Mouse (Mus musculus) spleen, adult 2 months (tissue): Measurements from ENCODE around the gene Tbx15. TPM values are rescaled to one million over a fixed set of nuclear protein-coding genes. Genes with fewer than 3 reads are reported as not detected.
"Not testable (repeated sequence)": the region's sequence is repeated elsewhere in the genome, so short reads cannot be mapped to it uniquely, and the experiment has no call there.

Source experiments
- DNase-seq, 2 experiments: peaks; one replicate each; pipeline versions ENCODE4 v3.0.0 to v3.0.0-alpha.2; 2012 to 2021; ENCODE audit warnings: low spot score in 2 of 2, low read depth in 1 of 2
- H3K27ac ChIP-seq: fragments of 200-500 bp; 2 replicates; pipeline ENCODE4 v1.5.1; 2012; ENCODE audit warnings: low read length, inconsistent platforms; ENCODE audit not compliant: insufficient read depth
- H3K27me3 ChIP-seq: fragments of 200-500 bp; 2 replicates; pipeline ENCODE4 v1.6.1; 2012; ENCODE audit warnings: mild to moderate bottlenecking, moderate library complexity, low read length, inconsistent platforms; ENCODE audit not compliant: control insufficient read depth, insufficient read depth
- H3K36me3 ChIP-seq: fragments of 200-500 bp; 2 replicates; pipeline ENCODE4 v1.6.1; 2012; ENCODE audit warnings: mild to moderate bottlenecking, low read length, inconsistent platforms; ENCODE audit not compliant: control insufficient read depth, insufficient read depth
- H3K4me1 ChIP-seq: fragments of 200-500 bp; 2 replicates; pipeline ENCODE4 v1.6.1; 2011; ENCODE audit warnings: inconsistent platforms; ENCODE audit not compliant: control insufficient read depth, insufficient read depth, insufficient read length
- H3K4me3 ChIP-seq: fragments of 200-500 bp; 2 replicates; pipeline ENCODE4 v1.5.1; 2011; ENCODE audit warnings: mild to moderate bottlenecking, inconsistent platforms; ENCODE audit not compliant: insufficient read depth, insufficient read length; ENCODE audit errors: extremely low read depth
- CTCF ChIP-seq: fragments of 200-500 bp; IDR thresholded peaks from 2 replicates; pipeline ENCODE4 v1.5.1; 2011; ENCODE audit warnings: mild to moderate bottlenecking, inconsistent platforms; ENCODE audit not compliant: insufficient read depth, insufficient read length, insufficient replicate concordance; ENCODE audit errors: extremely low read depth
- POLR2A ChIP-seq: fragments of 200-500 bp; IDR thresholded peaks from 2 replicates; pipeline ENCODE4 v1.6.1; 2011; ENCODE audit warnings: low read depth, low read length, inconsistent platforms
- WGBS: fragments of 180-500 bp; shearing (Covaris S2); methylation state at CpG from one replicate; pipeline ENCODE4 v1.1.7; 2018; 5-methylcytosine and 5-hydroxymethylcytosine counted together
- polyA plus RNA-seq: library from polyadenylated mRNA; depleted of rRNA; stranded (reverse); fragments of >200 nt; gene quantifications from 2 replicates; pipeline ENCODE4 v1.2.3, GENCODE M21; 2012

Gene Tbx15
- polyA plus RNA-seq, 1 experiment, result not detected

DNA sequence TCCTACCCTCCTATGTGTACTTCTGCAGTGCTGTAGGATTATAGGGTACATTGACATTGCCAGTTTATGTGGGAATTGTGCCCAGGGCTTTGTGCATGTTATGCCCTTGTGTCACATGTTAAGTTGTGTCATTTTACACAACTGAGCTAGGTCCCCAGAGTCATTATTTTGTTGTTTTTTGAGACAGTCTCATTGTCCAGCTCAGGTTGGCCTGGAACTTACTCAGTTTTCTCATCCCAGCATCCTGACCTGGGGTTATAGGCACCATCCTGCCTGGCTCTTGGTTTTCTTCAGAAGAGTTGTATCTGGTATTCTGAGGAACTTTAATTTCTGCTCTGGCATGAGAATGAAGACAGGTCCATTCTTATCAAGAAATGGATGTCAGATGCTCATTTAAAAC, 51.2 kb downstream of the Tbx15 start:
- no peak for DNase-seq
- H3K4me1 ChIP-seq, result no peaks in the 10 kb centered on the region
- no peaks in the 10 kb centered on the region for H3K36me3 ChIP-seq
- no peak overlapping the region for H3K4me3 ChIP-seq
- no peaks in the 10 kb centered on the region for H3K27me3 ChIP-seq
- H3K27ac ChIP-seq, result no peak overlapping the region
- TF ChIP-seq POLR2A (no peak), CTCF (no peak)

- no peaks in the 10 kb centered on the region for H3K27me3 ChIP-seq
- no peak overlapping the region for H3K27ac ChIP-seq
- TF ChIP-seq POLR2A, result no peak
- TF ChIP-seq CTCF, result no peak
- 87% methylated on average over 3 of the region's 3 CpGs for WGBS
- no peak for DNase-seq
- H3K4me1 ChIP-seq, result no peaks in the 10 kb centered on the region
- H3K4me3 ChIP-seq, result no peak overlapping the region
- no peaks in the 10 kb centered on the region for H3K36me3 ChIP-seq
Measured at GRCm38 (mm10) chr3:99292531-99292931, 52.4 kb downstream of the Tbx15 start.

- whole genome bisulfite sequencing, result 65% methylated on average over 1 of the region's 1 CpGs
Measured at GRCm38 (mm10) chr3:99294209-99294608, 54.0 kb downstream of the Tbx15 start.

GRCm38 (mm10) chr3:99295301-99295700, 55.1 kb downstream of the Tbx15 start:
- Histone ChIP-seq H3K4me3 (no peak overlapping the region), H3K4me1 (no peaks in the 10 kb centered on the region), H3K36me3 (no peaks in the 10 kb centered on the region), H3K27ac (no peak overlapping the region), H3K27me3 (no peaks in the 10 kb centered on the region)
- DNase-seq, result no peak
- no peak for TF ChIP-seq POLR2A
- WGBS, result 87% methylated on average over 2 of the region's 2 CpGs

More at GRCm38 (mm10) chr3:99294209-99294608, 54.0 kb downstream of the Tbx15 start:
- H3K27ac ChIP-seq, H3K4me3 ChIP-seq, H3K27me3 ChIP-seq, H3K36me3 ChIP-seq, DNase-seq, H3K4me1 ChIP-seq: not testable (repeated sequence)

DNA sequence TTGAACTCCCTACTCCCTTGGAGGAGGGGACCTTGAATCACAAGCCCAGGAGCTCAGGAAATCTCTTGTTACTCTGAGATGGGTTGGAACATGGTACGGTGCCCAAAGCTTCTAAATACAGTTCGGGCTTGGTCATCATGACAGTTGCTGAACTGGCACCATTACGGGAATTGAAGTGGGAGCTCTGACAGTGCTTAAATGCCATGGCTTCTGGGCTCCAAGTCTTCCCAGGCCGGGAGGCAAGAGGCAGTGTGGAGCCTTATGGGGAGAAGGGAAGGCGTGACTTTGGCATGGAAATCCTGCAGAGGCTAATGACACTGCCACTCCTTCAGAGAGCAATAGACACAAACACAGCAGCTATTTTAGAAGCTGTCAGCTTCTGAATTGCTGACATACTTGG, 56.0 kb downstream of the Tbx15 start:
- Histone ChIP-seq H3K27ac (no peak overlapping the region), H3K4me1 (no peaks in the 10 kb centered on the region), H3K27me3 (no peaks in the 10 kb centered on the region), H3K4me3 (no peak overlapping the region), H3K36me3 (no peaks in the 10 kb centered on the region)
- WGBS, result 81% methylated on average over 5 of the region's 5 CpGs
- TF ChIP-seq POLR2A, result no peak
- no peak for TF ChIP-seq CTCF
- DNase-seq, result no peak

DNA sequence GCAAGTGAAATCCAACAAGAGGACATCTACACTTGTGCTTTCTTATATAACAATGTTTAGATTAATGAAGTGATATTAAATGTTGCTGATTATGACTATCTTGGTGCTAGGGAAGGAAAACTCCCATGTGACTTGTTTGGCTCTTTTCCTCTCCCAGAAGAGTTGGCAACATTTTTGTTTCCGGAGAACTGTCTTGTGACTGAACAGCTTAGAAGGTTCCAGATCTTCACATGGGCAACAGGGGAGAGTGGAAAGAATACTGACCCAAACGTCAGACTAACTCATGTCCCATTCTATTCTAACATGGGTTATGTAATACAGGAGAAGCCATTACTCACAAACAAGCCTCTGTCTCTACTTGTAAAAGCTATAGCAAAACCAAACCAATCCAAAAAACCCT, 60.7 kb downstream of the Tbx15 start:
- no peak for DNase-seq
- WGBS, result 84% methylated on average over 2 of the region's 2 CpGs
- no peak overlapping the region for H3K27ac ChIP-seq
- no peaks in the 10 kb centered on the region for H3K27me3 ChIP-seq
- H3K4me3 ChIP-seq, result no peak overlapping the region
- no peaks in the 10 kb centered on the region for H3K4me1 ChIP-seq
- TF ChIP-seq POLR2A (no peak), CTCF (no peak)
- H3K36me3 ChIP-seq, result no peaks in the 10 kb centered on the region

GRCm38 (mm10) chr3:99310877-99311276, 70.7 kb downstream of the Tbx15 start:
- Histone ChIP-seq H3K4me3 (no peak overlapping the region), H3K27me3 (no peaks in the 10 kb centered on the region), H3K4me1 (no peaks in the 10 kb centered on the region), H3K27ac (no peak overlapping the region), H3K36me3 (no peaks in the 10 kb centered on the region)
- TF ChIP-seq POLR2A (no peak), CTCF (no peak)
- DNase-seq, result no peak
- 46% methylated on average over 2 of the region's 2 CpGs for WGBS
